Mouse (Mus musculus): ENCODE measurements at regions not wholly inside any gene's neighbourhood (a gene's known extent, or its start where the extent isn't known, plus 50 kb on each side); places are given as distances from the start of the nearest gene placed in this dataset.

DNA sequence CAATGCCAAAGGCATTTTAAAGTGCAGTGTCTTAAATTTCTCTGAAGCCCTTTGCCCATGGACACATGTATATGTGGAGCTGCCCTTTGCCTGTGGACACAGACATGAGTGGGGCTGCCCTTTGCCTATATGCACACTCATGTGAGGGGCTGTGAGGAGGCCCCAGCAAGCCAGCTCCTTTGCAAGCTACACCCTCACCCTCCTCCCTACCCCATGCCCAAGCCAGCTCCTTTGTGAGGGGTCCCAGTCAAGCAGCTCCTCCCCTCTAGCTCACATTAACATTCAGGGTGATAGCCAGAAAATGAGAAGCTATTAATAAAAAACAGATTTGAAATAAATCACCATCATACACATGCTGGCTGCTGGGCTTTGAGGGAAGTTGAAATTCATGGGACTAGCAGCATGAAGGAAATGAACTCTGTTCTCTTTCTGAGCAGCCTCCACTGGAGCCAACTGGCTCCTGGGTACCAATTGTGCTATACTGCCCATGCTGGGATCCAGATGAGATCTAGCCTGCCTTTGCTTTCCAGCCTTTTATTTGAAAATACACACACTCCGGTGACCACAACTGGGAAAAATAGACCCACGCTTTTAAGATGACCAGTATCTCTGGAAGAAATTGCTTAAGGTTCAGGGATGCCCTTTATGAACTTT is 151.4 kb downstream of the Abcc12 start:
- intact Hi-C loops (cut with DNase I) = no loop called here
- no peak for DNase-seq

DNA sequence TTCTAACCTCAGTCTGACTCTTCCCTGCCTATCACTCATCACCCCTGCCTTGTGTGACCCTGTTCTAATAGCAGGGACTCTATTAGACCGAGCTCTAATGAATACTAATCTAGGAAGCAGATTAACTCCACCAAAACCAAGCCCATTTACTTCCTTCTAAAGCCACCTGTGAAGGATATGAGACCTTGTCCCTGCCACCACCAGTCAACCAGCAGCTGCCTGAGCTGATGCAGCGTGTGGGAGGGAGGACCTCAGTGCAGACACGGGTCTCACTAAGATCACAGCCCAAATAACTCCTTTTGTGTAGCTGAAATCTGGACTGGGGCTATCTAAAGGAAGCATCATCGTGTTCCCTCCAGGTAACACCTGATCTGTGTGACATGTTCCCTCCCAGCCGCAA is 152.4 kb downstream of the Abcc12 start:
- intact Hi-C loops (cut with DNase I) = no loop called here
- DNase-seq = no peak

DNA sequence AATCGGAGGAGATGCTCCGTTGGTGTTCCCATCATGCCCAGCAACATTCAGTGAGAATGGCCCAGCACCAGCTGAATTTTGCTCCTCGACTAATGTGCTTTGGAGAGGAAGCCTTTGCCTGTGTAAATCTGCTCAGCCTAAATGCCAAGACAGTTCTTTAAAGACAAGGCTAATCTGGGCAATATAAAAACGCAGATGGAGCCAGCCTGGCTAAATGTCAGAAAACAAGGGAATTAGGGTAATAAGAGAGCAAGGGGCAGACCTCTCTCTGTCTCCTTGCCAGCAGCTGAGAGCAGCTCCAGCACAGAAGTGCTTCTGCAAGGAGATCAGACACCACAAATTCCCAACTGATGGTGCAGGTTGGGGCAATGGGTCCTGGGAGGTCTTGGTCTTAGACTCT is 154.4 kb downstream of the Abcc12 start:
- intact Hi-C loops (cut with DNase I) = no loop called here
- peak; percentile 37 for DNase-seq

DNA sequence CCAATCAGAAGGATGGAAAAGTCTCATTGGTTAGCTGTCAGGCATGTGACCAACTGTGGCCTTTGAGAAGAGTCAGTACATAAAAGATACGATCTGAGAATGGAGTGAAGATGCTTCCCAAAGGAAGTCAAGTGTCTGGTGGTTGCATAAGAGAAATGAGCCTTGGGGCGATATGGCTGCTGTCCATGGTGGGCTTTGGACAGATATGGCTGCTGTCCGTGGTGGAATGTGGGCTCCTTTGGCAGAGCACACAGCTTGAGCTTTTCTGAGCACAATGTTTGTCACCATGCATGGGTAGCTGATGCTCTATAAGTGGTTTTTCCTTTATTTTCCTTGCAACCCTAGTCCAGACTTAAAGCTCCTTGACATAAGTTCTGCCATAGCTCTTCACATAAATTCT is 155.1 kb downstream of the Abcc12 start:
- DNase-seq = no peak
- intact Hi-C loops (cut with DNase I) = no loop called here

DNA sequence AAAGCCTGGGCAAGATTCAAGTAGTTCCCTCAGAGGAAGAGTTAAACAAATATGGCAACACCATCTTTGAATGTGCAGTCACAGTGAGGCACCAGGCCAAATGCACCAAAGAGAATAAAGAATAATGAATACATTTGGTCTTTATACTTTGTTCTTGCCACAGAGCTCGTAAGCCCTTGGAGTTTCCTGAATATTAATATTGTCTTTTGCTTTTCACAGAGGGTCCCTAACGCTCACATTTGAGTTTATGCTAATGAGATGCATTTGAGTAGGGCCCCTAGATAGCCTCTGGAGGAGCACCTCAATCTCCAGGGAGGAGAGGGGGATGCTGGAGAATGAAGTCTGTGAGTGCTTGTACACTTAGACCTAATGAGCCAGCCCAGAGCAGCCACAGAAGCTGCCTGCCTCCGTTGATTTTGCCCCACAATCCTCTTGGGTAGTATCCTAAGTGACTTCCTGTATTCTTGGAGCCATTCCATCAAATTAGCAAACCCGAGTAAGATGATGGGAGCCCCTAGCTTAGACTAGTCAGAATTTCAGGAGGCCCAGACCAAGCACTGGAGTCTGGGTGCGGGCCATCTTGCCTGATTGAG is 161.3 kb downstream of the Abcc12 start:
- DNase-seq = no peak
- intact Hi-C loops (cut with DNase I) = no loop called here

DNA sequence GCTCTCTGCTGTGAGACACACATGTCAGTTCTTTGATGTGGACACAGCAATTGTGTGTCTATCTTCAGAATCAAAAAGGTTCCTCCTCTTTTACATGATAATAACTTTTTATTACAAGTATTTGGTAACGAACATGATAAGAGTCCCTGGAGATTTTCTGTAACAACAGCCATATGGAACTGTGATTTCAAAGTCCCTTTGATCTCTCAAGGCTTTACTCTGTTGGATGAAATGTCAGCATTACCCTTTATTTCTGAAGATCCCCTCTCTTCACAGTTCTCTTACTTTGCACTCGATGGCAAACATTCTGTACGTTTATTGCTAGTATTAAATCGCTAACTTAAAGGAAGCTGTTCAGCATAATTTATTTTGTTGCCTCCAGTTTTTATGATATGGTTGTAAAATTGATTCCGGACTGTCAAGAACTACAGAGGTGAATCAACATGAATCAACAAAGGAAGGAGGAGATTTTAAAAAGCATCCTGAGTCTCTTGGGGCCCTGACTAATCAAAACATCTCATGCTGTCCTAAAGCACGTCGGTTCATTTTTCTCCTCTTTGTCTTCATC is 162.0 kb downstream of the Abcc12 start:
- no peak for DNase-seq
- intact Hi-C loops (cut with DNase I) = no loop called here

DNA sequence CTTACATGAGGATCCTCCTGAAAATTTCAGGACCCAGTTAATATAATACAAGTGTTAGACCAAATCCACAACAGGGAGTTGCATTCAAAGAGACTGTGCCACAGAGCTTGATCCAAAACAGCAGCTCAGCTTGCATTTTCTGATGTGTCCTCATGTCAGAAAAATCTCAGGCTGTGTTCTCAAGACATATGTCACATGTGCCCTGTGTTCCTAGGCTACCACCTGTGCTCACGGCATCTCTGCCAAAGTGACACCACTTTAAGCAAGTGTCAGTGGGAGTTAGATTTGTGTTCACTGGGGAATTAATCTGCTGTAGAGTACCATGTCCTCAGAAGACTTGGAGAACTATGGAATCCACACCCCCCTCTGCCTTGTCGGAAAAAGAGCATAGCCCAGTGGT is 165.3 kb downstream of the Abcc12 start:
- intact Hi-C loops (cut with DNase I) = no loop called here
- no peak for DNase-seq

DNA sequence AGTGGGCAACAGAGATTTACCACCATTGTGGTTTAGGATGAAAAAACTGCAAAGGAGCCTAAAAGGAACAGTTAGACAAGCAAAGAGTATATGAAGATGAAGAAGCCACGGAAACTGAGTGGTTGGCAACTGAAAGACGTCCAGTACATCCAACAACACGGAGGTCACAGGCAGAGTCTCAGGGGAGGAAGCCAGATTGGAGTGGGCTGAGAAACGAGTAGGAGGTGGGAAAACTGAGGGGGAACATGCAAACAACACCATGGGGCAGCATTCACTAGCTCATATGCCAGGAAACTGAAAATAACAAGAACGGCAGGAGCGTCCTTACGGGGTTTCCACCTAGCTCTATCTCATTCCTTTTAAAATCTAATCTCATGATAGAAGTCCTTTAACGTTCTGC is 169.3 kb downstream of the Abcc12 start:
- DNase-seq = no peak
- intact Hi-C loops (cut with DNase I) = no loop called here

DNA sequence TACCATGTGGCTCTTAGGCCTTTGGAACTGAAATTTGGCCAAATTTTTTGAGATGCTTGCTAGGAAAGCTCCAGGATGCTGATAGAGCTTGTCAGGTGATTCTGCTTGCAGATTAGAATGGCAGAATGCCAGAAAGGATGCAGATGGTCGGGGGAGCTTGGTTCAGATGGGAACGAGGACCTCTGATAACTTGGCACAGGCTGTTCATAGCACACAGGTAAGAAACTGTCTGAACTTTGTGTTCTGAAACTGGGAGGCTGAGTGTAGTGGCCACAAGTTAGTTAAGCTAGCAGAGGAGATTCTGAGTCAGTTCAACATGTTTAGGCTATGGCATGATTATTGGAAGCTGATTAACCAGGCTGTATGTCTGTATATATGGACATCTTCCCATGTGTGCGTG is 174.3 kb downstream of the Abcc12 start:
- intact Hi-C loops (cut with DNase I) = no loop called here
- DNase-seq = peak; percentile 33

DNA sequence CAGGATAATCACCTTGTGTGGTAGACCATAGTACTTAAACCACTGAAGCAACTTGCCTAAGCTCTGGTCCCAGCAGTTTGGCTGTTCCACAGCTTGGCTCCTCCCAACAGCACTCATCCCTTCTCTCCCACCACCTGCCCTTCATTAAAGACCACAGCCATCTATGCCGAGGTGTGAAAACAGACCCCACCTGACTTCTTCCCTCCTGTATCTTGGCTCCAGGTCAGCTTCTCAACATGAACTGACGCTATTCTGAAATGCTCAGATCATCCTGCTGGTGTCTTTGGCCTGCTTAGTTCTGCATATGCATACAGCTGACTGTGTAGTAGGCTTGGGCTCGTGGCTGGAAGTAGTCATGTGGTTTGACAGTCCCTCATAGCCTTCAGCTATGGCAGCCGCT is 177.1 kb downstream of the Abcc12 start:
- peak; percentile 38 for DNase-seq
- intact Hi-C loops (cut with DNase I) = no loop called here

DNA sequence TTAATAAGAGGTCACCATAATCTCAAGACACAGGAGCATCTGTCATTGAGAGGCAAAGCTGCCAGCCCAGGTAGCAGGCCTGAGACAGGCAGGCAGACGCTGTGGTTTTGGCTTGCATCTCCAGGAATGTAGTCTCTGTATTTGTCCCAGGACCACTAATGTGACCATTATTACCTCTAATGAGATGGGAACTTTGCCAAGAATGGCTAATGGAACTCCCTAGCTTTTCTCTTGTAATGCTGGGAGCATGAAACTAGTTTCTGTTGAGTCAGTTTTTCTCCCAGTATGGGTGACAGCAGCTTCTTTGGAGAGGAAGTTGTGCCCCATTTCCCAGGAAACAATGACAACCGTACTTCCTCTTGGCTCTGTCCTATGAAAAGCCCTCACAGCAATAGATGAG is 178.5 kb downstream of the Abcc12 start:
- DNase-seq = no peak
- intact Hi-C loops (cut with DNase I) = no loop called here

DNA sequence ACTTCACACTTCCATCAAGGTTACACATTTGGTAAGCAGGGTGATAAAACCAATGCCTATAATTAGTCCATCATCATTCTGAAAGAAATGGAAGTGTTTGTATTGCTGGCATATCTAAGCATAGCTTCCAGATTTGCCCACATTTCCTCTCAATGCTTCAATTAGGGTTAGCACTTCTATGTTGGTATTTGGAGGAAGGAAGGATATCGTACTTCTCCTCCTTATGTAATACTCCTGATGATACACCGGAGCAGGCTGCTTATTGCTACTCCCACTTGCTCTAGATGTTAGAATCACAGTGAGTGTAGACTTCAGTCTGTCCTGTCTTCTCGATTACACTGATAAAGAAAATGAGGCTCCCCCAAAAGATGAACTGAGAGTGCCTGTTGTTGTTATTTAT is 185.4 kb downstream of the Abcc12 start:
- DNase-seq = no peak
- intact Hi-C loops (cut with DNase I) = no loop called here

DNA sequence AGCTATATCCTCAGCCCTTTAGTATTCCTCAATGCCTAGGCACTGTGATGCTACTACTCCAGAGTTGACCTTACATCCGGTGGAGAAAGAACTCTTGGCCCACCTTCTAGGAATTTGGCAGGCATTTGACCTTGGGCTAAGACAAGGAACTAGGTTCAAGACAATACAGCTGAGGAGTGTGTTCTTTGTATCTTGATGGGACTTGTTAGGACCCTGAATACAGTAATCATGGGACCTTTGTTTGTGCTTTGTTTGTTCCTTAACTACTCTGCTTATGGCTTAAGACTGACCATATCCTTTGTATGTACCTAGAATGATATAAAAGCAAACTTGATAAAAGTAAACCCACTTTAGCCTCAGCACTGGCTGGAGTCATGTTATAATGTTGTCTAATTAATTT is 186.7 kb downstream of the Abcc12 start:
- intact Hi-C loops (cut with DNase I) = no loop called here
- no peak for DNase-seq

DNA sequence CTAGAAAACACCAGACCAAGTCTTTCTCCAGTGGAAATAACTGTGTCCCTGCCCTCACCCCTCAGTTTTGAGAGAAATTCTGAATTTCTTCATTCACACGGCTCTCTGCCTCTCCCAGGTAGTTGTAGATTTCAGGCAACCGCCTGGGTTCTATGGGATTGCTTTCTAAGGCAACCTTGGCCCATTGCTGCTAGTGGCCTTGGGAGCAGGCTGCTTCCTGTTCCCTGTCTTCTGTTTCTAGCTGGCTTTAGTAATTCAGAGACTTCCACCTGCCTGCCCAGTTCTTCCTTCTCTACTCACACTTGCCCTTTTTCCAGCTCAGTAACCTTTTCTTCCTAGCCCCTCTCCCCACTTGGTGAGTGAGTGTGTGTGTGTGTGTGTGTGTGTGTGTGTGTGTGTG is 187.1 kb downstream of the Abcc12 start:
- intact Hi-C loops (cut with DNase I) = no loop called here
- DNase-seq = no peak

DNA sequence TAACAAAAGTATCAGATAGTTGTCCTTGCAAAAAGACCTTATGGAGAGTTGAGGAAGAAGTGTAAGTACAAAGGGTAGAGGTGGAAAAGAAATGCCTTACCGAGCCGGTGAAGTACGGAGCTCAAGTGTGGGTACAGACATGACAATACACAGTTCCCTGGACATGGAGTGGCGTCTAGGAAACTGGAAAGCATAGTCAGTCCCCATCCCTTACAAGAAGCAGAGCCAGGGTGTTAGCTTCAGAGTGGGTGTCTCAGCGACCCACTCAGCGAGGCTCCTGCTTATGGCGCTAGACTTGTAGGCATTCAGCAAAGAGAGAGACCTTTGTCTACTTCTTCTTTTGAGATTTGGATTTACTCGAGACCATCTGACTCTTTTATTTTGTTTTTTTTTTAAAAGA is 189.8 kb downstream of the Abcc12 start:
- no peak for DNase-seq
- intact Hi-C loops (cut with DNase I) = no loop called here

DNA sequence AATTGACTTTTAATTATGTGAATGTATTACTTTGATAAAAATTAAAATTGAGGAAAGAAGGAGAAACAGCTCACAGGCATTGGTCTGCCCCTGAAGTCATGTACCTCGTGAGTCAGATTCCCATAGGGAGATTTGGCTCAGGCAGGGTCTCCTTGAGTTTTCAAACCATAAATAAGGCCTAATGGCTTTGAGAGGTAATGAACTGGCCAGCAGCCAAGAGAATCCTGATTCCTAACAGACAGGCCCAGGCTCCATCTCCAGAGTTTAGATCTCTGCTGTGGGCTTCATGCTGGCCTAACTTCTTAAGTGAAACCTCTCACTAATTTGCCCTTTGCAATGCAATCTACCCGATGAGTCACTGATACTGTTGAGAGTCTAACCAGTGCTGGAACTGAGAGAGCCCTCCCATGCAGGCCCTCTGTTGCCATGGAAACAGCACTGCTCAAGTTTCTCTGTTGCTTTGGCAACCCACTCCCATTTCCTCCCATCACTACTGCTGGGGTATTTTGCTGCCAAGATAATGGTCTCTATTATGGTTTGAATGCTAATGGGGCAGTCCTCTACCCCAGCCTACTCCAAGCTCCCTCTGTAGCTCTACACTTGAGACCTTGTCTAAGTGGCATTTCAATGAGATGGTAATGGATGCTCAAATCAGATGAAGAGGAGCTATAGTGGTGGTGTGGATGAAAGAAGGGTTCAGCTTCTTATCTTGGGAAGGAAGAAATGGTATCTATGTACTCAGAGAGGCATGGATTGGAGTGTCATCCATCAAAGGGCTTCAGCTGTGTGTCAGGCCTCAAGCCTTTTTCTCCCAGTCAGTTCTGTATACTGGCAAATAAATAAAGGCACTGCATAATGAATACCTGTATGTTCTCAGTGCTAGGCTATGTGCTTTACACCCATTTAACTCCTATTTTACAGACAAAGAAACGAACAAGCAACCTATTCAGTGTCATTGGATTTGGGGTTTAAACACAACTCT is 190.5 kb downstream of the Abcc12 start:
- peak; percentile 78 for DNase-seq
- intact Hi-C loops (cut with DNase I) = no loop called here

DNA sequence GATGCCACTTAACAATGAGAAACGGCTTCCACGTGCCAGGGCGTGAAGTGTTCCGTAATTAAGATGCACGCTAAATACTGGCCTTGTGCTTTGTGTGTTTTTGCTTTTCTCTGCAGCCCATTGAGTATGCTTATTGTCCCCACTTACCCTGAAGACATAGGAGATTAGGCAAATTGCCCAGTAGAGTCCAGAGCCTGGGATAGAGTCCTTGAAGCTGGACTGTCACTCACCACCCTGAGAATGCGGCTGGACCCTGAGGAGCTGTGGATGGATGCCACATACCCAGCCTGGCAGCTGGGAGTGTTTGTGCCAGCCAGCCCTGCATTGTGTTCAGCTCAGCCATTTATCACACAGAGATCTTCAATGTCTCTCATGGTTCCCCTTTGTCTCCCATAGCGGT is 195.2 kb downstream of the Abcc12 start:
- intact Hi-C loops (cut with DNase I) = no loop called here
- DNase-seq = peak; percentile 81

DNA sequence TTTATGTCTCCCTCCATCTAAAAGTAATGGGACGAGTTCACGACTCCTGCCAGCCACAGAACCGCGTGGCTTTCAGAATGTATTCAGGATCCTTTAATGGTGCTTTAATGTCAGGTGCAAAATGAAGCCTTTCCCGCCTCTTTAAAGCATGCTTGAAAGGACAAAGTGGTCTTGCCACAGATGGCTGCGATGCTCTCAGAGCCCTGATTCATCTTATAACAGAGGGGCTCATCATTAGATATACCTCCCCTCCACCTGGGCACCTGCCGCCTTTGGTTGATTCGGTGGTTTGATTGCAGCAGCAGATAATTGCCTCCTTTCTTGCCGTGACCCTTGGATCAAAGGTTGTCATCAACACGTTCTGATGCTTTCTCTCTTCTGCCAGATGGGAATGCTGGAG is 198.5 kb downstream of the Abcc12 start:
- intact Hi-C loops (cut with DNase I) = no loop called here
- DNase-seq = no peak

DNA sequence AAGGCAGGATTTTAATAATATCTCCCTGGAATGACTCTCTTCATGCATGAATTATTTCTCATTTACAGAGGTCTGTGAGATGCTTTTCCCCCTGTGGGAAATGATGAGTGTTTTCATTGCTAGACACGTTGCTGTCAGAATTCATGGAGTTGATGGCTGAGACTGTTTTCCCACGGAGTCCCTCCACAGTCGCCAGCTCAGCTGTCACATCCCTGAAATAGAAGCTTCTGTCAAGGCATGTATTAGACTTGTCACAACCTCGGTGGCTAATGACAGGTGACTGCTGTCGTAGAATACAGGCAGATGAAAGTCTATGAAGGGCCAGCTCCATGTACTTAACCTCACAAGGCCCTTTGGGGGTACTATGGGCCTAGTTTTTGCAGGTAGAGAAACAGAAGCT is 212.4 kb downstream of the Abcc12 start:
- no peak for DNase-seq
- intact Hi-C loops (cut with DNase I) = no loop called here

DNA sequence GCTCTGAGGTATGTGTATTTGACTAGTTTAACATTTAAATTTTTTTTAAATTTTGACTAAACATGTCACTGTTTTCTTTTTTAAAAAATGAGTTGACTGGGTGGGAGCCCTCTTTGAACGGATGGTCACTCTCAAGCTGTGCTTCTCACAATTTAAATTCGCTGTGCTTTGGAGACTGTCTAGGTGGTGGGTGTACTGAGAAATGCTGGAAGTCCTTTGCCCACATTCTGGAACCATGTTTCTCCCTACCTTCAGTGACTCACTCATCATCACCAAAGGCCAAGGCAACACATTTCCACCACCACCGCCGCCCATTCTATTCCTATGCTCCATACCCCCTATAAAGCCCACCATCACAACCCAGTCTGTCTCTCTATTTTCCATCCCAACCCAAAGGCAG is 213.8 kb downstream of the Abcc12 start:
- no peak for DNase-seq
- intact Hi-C loops (cut with DNase I) = no loop called here

DNA sequence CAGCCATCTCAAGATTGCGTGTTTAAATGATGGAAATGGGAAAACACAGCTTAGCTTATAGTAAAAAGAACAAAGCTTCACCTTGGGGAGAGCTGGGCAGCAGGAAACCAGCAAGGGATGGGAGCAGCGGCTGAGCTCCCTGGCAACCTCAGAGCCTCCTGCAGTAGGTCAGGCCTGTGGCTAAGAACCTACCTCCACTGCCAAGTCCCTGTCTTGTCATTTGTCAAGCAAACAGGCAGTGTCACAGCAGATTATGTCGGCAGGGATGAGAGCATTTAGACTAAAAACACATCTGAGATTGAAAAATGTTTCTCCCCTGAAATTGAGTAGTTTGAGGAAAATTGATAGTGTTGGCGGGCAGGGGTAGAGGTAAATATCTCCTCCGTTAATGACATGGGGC is 214.8 kb downstream of the Abcc12 start:
- peak; percentile 28 for DNase-seq
- intact Hi-C loops (cut with DNase I) = no loop called here

DNA sequence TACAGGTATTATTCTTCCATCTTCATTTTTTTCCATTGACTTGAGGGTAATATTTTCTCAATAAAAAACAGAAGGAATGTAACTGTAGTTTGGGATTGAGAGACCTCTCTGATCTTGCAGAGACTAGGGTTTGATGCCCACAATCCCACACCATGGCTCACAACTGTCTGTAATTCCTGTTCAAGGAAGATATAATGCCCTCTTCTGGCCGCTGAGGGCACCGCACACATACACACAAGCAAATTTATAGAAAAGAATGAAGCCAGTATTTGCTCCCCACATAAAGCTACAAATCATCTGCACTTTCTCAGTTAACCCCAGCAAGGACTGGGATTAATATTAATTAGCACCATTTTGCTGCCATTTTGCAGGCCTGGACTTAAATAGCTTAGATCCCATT is 215.6 kb downstream of the Abcc12 start:
- peak; percentile 44 for DNase-seq

More for the DNA sequence above, 215.6 kb downstream of the Abcc12 start:
- intact Hi-C loops (cut with DNase I) = no loop called here

Measured in left cerebral cortex, postnatal 4 days (tissue).